Mouse (Mus musculus): Measurements from ENCODE around the gene Smim6. TPM values are rescaled to one million over a fixed set of nuclear protein-coding genes. Genes with fewer than 3 reads are reported as not detected.

Gene Smim6
- 2.8 and 3.7 TPM in 2 replicates for polyA plus RNA-seq (2015; fragmentation: Nextera tagmentation; extraction: Ambion mirVana)

GRCm38 (mm10) chr11:115911632-115912376, at the start of gene Smim6:
Smim6 (plus strand) TSS chr11:115912017.

GRCm38 (mm10) chr11:115899486-115900266, 12.1 kb upstream of the Smim6 start, which contains the start of gene Smim5:
Smim5 (plus strand) TSS chr11:115899966.

GRCm38 (mm10) chr11:115933108-115933746, 21.4 kb downstream of the Smim6 start, which contains the start of the genes Sap30bp and Recql5:
Sap30bp (plus strand) TSS chr11:115933282.
Recql5 (minus strand) TSS chr11:115933477.

Other genes starting within 250 kb of the Smim6 start
- gene Grb2, start 203.4 kb upstream of the Smim6 start, polyA plus RNA-seq (2015; fragmentation: Nextera tagmentation; extraction: Ambion mirVana), result 51.7 and 54.6 TPM in 2 replicates
- gene Tmem94, start 146.6 kb upstream of the Smim6 start, polyA plus RNA-seq (2015; fragmentation: Nextera tagmentation; extraction: Ambion mirVana), result 8.6 and 9.0 TPM in 2 replicates
- gene Caskin2, start 98.4 kb upstream of the Smim6 start, polyA plus RNA-seq (2015; fragmentation: Nextera tagmentation; extraction: Ambion mirVana), result 7.9 and 8.2 TPM in 2 replicates
- gene Tsen54, start 97.3 kb upstream of the Smim6 start, polyA plus RNA-seq (2015; fragmentation: Nextera tagmentation; extraction: Ambion mirVana), result 16.5 and 18.5 TPM in 2 replicates
- 21.2 and 21.8 TPM in 2 replicates for gene Llgl2, start 88.0 kb upstream of the Smim6 start, polyA plus RNA-seq (2015; fragmentation: Nextera tagmentation; extraction: Ambion mirVana)
- gene Myo15b, start 53.6 kb upstream of the Smim6 start, polyA plus RNA-seq (2015; fragmentation: Nextera tagmentation; extraction: Ambion mirVana), result 0.22 and 0.26 TPM in 2 replicates
- gene Smim5, start 12.1 kb upstream of the Smim6 start, polyA plus RNA-seq (2015; fragmentation: Nextera tagmentation; extraction: Ambion mirVana), result 3.9 and 6.6 TPM in 2 replicates
- 22.6 and 24.7 TPM in 2 replicates for gene Sap30bp, start 21.3 kb downstream of the Smim6 start, polyA plus RNA-seq (2015; fragmentation: Nextera tagmentation; extraction: Ambion mirVana)
- gene Recql5, start 21.5 kb downstream of the Smim6 start, polyA plus RNA-seq (2015; fragmentation: Nextera tagmentation; extraction: Ambion mirVana), result 8.5 and 8.6 TPM in 2 replicates
- 13.1 TPM in 2 replicates for gene Itgb4, start 62.7 kb downstream of the Smim6 start, polyA plus RNA-seq (2015; fragmentation: Nextera tagmentation; extraction: Ambion mirVana)
- gene Galk1, start 100.7 kb downstream of the Smim6 start, polyA plus RNA-seq (2015; fragmentation: Nextera tagmentation; extraction: Ambion mirVana), result 119 and 133 TPM in 2 replicates
- 888 and 961 TPM in 2 replicates for gene H3f3b, start 115.9 kb downstream of the Smim6 start, polyA plus RNA-seq (2015; fragmentation: Nextera tagmentation; extraction: Ambion mirVana)
- gene Unk, start 118.3 kb downstream of the Smim6 start, polyA plus RNA-seq (2015; fragmentation: Nextera tagmentation; extraction: Ambion mirVana), result 10.9 and 11.5 TPM in 2 replicates
- gene Unc13d, start 165.9 kb downstream of the Smim6 start, polyA plus RNA-seq (2015; fragmentation: Nextera tagmentation; extraction: Ambion mirVana), result 8.6 and 9.9 TPM in 2 replicates
- 101 and 115 TPM in 2 replicates for gene Wbp2, start 175.0 kb downstream of the Smim6 start, polyA plus RNA-seq (2015; fragmentation: Nextera tagmentation; extraction: Ambion mirVana)
- 33.9 and 35.1 TPM in 2 replicates for gene Trim47, start 215.2 kb downstream of the Smim6 start, polyA plus RNA-seq (2015; fragmentation: Nextera tagmentation; extraction: Ambion mirVana)
- gene Trim65, start 219.1 kb downstream of the Smim6 start, polyA plus RNA-seq (2015; fragmentation: Nextera tagmentation; extraction: Ambion mirVana), result 2.8 and 3.5 TPM in 2 replicates
- 42.2 and 43.2 TPM in 2 replicates for gene Mrpl38, start 226.9 kb downstream of the Smim6 start, polyA plus RNA-seq (2015; fragmentation: Nextera tagmentation; extraction: Ambion mirVana)

All from urinary bladder, postnatal 0 days (tissue).